Mouse (Mus musculus): Measurements from ENCODE around the gene Ddx5.
"Not testable (repeated sequence)": the region's sequence is repeated elsewhere in the genome, so short reads cannot be mapped to it uniquely, and the experiment has no call there.

Gene Ddx5

DNA sequence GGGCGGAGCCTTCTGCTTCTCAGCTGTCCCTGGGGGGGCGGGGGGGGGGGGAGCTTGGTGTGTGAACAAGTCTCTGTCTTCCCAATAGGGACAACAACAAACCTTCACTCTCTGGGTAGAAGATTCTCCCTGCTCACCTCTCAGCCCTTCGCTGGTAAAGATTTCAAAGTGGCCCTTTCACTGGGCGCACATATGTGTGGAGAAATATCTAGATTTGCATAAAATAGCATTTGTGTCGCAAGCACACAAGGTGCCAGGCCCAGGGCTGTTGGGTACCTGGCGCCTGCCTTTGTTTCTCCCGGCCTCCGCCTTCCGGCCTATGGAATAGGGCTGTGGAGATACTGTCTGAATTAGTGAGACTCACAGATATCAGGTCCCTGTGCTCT, 26.2 kb downstream of the Ddx5 start:
- DNase-seq (ENCODE audit: extremely low spot score, low read depth, low spot score) = no peak

DNA sequence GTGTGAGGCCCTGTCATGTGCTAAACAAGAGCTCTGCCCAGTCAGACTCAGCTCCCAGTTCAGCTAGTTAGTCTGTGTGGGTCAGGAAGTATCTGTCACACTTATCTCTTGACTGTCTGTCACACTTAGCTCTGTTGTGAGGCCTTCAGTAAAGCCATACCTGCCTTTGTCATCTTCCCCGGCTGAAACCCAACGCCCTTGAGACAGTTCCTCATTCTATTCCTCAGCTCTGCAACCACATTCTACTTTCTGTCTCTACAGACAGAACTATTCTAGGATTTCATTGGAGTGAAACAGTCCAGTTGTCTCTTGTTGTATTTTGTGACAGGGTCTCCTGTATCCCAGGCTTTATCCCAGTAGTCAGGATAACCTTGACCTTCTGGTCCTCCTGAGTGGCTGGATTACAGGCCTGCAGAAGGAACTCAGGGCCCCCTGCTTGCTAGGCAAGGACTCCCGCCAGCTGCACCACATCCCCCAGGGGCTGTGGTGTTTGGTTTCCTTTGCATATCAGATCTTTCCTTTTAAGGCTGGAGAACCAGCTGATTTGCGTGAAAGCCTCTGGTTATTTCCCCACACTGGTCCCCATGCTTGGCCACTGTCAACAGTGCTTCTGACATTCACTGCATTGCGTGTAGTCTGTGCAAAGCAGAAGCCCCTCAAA, 26.7 kb downstream of the Ddx5 start:
- DNase-seq (ENCODE audit: extremely low spot score, low read depth, low spot score) = no peak

DNA sequence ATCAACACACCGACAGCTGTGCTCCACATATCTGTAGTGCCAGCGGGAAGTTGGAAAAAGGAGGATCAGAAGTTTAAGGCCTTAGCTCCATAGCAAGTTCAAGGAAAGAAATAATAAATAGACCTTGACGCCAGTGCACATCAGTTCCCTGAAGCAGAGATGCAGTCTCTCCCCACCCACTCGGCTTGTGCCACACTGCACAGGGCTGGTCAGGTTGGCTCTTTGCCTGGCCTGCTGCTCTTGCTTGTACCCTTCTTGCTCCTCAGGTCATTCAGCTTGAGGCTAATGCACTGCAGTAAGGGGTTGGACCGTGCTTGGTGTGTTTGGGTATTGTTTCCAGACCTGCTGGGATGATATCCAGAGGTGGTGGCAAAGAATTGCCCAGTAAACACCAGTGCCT, 28.5 kb downstream of the Ddx5 start:
- no peak for DNase-seq (ENCODE audit: extremely low spot score, low read depth, low spot score)

DNA sequence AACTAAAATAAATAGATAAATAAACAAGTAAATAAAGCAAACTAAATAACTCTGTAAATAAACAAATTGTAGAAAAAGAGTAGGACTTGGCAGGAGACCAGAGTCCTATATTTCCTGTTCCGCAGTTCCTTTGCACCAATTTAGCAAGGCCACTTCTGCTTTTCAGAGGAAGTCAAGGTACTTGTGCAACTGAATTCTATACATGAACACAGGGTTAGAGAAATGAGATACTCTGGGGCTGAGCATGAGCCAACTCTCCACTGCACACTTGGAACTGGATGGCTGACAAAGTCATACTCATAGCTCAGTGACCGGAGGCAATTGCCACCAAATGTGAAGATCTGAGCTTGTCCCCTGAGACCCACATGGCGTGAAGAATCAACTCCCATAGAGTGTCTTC, 30.0 kb downstream of the Ddx5 start:
- no peak for DNase-seq (ENCODE audit: extremely low spot score, low read depth, low spot score)

DNA sequence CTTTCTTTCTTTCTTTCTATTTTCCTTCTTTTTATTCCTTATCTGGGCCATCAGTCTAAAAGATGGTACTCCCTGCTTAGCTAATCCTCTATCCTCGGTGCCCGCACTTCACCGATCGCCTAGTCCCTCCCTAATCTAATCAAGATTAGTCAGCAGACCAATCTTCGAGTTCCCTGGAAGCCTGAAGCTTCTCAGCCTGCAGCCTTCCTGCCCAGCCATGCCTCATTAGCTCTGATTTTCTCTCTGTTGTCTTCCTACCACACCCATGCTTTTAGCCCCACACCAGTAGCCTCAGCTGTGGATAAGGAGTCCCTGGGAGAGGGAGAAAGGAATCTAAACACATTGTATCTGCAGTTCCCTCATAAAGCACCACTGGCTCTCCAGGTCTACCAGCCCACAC, 33.4 kb downstream of the Ddx5 start:
- DNase-seq (ENCODE audit: extremely low spot score, low read depth, low spot score) = no peak

DNA sequence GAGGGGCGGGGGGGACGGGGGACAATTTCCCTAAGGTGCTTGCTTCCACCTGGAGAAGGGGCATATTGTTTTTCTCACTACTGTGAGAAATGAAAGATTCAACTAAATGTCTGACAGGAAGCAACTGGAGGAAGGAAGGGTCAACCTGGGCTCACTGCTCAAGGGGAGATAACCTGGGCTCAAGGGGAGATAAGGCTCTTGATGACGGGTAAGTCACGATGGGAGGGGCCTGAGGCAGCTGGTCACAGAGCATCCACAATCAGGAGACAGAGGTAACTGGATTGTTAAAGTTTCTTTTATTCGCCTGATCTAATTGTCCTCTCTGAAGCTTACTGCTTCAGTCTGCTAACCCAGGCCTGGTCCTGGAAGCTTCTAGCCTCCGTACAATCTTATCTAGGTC, 35.7 kb downstream of the Ddx5 start:
- DNase-seq (ENCODE audit: extremely low spot score, low read depth, low spot score) = no peak

DNA sequence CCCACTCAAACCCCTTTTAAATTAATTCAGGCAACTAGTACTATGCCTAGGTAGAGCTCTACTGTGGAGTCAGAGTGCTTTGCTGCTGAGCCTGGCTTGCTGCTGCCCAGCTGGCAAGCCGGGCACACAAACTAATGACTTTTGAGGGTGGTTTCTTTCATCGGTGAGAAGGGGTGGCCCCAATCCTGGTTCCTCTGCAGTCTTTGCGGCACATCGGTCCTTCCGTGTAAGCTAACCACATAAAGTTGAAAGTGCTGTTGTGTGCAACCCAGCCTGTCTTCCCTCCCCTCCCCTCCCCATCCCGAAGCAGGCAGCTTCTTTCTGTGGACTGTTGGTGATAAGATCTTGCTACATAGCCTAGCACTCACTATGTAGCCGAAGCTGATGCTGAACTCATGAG, 36.9 kb downstream of the Ddx5 start:
- no peak for DNase-seq (ENCODE audit: extremely low spot score, low read depth, low spot score)

DNA sequence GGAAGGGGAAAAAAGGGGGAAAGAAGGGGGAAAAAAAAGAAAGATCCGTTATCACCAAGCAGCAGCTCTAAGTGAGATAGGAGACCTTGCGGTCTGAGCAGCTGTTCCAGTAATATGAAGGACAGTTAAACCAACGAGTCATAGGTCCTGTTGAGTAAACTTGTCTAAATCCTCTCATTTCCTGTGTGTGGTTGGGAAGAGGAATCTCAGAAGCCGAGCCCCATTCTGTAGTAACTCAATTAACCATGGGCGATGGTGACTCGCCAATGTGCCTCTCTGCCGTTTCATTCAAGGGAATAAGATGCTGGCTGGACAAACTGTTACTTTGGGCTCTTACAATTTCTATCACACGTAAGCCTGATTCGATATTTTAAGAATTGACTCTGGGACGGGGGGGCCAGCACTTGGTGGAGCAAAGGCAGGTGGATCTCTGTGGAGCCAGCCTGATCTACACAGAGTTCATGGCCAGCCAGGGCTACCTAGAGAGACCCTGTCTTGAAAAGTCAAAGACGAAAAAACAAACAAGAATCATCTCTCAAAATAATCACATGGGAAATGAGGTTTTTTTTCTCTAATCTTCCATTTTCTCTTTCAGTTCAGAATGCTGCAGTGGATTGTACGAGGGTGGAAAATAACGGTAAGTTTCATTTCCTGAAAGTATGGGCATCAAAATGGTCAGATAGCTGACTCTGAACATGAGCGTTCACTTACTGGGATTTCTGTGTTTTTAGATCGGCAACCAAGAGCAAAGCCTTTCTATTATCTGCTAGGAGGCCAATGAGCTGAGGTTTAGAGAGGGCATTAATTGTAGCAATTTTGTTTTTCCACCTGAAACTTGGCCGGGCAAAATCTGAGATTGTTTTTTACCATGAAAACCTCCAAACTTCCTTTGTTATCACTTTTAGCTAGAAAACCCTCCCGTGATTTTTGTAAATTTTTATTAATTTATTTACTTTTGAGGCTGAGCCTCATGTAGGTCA, 37.7 kb downstream of the Ddx5 start, which contains the start of gene Milr1:
Gene Milr1, plus strand, starts transcription at position 188 of the 980 bp plus-strand sequence.
- DNase-seq (ENCODE audit: extremely low spot score, low read depth, low spot score) = no peak

DNA sequence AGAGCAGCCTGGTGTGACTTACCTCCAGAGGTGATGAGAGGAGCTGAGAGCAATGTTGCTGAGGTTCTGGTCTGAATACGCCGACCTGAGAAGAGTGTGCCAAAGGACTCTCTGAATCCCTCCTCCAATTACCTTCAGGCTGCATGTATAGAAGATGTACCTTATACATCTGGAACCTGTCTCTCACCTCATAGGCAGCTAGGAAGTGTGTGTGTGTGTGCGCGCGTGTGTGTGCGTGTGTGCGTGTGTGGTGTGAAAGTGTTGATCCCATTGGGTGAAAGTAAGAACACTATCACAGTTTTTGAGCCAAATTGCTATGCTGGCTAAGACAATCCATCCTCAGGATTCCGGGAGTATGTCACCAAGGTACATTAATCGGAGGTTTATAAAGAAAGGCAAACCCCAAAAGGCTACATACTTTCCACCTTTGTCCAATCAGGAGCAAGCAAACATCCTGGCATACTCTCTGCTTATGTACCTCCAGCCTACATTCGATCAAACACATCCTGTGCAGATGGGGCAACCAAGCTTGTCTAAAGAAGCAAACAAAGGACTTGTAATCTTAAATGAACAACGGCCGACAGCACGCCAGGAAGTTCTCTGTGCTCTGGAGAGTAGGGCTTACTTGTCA, 38.7 kb downstream of the Ddx5 start, which contains the start of gene Pecam1:
Gene Pecam1, minus strand, starts transcription at position 508 of the 631 bp plus-strand sequence.
- DNase-seq (ENCODE audit: extremely low spot score, low read depth, low spot score) = no peak

DNA sequence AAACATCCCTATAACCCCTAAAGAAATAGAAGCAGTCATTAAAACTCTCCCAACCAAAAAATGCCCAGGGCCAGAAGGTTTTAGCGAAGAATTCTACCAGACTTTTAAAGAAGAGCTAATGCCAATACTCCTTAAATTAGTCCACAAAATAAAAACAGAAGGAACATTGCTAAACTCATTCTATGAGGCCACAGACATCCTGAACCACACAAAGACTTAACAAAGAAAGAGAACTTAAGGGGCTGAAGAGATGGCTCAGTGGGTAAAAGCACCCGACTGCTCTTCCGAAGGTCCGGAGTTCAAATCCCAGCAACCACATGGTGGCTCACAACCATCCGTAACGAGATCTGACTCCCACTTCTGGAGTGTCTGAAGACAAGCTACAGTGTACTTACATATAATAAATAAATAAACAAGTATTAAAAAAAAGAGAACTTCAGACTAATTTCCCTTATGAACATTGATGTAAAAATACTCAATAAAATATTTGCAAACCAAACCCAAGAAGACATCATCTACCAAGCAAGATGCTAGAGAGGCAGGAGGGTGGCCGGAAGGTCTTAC, 39.3 kb downstream of the Ddx5 start:
- DNase-seq (ENCODE audit: extremely low spot score, low read depth, low spot score) = not testable (repeated sequence)

DNA sequence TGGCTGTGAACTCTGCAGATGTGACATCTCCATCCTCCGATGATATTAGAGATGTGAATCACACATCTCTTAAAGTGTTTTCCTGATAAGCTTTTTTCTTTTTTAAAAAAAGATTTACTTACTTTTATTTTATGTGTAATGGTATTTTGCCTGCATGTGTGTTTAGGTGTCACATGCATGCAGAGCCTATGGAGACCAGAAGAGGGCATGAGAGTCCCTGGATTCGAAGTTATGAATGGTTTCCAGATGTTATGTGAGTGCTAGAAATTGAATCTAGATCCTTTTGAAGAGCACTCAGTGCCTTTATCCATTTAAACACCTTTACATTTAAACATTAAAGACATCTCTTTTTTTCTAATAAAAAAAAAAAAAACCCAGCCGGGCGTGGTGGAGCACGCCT, 44.0 kb downstream of the Ddx5 start:
- no peak for DNase-seq (ENCODE audit: extremely low spot score, low read depth, low spot score)

DNA sequence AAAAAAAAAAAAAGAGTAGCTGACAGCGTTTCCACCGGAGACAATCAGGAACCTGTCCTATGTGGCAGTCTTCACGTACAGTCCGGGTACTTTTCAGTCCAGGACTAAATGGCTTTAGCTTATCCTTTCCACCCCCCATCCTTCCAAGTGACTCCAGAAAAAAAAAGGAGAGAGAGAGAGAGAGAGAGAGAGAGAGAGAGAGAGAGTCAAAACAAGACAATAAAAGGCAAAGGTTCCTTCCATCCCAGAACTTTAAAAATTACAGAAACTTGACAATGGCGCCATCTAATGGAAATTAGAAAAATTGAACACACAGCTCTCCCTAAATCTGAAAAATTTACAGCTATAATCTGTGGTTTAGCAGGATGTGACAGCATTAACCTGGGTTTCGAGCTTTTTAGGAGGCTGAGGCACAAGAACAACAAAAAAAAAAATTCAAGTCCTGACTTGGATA, 46.6 kb downstream of the Ddx5 start:
- no peak for DNase-seq (ENCODE audit: extremely low spot score, low read depth, low spot score)

DNA sequence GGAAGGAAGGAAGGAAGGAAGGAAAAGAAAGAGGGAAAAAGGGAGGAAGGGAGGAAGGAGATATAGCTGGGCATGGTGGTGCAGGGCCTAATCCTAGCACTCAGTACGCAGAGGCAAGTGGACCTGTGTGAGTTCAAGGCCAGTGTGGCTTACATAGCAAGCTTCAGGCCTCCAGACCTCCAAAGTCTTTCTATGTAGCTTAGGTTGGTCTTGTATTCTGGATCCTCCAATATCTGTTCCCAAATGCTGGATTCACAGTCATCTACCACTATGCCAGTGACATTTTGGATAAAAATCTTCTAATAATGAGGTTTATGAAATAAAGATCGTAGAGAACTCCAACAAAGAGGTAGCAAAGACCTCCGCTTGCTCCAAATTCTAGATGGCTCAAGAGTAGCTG, 47.2 kb downstream of the Ddx5 start:
- DNase-seq (ENCODE audit: extremely low spot score, low read depth, low spot score) = no peak

DNA sequence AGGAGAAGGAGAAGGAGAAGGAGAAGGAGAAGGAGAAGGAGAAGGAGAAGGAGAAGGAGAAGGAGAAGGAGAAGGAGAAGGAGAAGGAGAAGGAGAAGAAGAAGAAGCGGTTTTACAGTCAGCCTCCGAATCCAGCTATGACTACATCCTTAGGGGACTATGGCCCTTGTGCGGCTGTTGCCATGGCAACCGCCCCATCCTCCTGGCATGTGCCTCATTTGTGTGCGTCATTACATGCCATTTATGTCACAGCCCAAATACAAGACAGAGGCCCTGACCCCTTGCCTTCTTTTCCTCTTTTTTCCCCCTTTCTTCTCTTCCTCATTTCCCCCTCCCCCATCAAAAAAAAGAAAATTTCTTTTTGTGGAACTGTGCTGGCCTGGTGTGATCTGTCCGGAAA, 47.8 kb downstream of the Ddx5 start:
- no peak for DNase-seq (ENCODE audit: extremely low spot score, low read depth, low spot score)

DNA sequence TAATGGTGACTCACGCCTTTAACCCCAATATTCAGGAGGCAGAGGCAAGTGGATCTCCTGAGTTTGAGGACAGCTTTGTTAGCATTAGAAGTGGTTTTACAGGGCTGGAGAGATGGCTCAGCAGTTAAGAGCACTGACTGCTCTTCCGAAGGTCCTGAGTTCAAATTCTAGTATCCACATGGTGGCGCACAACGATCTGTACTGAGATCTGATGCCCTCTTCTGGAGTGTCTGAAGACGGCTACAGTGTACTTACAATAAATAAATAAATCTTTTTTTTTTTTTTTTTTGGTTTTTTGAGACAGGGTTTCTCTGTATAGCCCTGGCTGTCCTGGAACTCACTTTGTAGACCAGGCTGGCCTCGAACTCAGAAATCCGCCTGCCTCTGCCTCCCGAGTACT, 48.3 kb downstream of the Ddx5 start:
- DNase-seq (ENCODE audit: extremely low spot score, low read depth, low spot score) = not testable (repeated sequence)

DNA sequence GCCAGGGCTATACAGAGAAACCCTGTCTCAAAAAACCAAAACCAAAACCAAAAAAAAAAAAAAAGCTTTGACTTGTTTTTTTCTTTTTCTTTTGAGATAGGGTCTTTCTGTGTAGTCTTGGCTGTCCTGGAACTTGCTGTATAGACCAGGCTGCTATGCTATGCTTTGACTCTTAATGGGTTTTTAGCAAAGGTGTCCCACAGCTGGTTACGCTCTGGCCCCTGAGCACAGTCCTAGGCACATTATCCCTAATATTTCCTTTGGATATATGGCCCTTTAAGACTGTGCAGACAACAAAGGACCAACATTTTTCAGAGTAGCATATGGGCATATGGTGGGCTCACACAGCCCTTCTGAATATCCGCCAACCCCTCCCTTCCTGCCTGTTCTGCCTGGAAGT, 49.9 kb downstream of the Ddx5 start:
- no peak for DNase-seq (ENCODE audit: extremely low spot score, low read depth, low spot score)

DNA sequence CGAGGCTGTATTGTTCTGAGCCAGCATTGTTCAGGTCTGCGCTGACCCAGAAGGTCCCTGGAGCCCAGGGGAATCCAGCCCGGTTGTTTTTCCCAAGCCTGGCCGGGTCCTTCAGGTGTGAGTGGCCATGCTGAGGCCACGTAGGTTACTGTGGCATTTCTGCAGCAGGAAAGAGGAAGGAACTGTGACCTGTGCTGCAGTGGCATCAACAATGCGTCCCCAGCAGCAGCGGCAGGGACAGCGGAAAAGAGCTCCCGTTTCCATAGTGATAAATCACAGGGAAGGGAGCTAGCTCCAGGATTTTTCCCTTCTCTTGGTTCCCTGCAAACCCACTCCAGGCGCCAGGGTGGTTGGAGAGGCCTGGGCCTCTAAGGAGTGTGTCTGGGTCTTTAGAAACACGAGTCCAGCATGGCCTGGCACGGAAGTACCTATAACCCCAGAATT, 51.8 kb downstream of the Ddx5 start:
- DNase-seq (ENCODE audit: extremely low spot score, low read depth, low spot score) = no peak

DNA sequence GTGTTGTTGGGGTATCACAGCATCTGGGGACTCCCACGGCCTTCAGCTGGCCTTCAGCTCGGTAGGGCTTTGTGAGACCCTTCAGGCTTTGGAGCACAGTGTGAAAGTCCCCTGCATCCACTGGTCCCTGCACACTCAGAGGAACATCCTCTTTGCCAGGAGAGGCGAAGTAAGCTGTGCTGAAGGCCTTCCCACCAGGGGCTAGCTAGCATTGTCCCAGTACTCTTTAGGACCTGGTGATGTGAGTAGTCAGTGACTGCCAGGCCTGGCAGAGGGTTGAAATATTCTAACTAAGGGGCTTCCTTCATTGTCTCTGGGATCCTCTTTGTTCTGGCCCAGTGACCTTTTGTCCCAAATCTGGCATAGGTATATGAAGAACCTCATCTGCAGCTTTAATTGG, 52.4 kb downstream of the Ddx5 start:
- DNase-seq (ENCODE audit: extremely low spot score, low read depth, low spot score) = no peak

DNA sequence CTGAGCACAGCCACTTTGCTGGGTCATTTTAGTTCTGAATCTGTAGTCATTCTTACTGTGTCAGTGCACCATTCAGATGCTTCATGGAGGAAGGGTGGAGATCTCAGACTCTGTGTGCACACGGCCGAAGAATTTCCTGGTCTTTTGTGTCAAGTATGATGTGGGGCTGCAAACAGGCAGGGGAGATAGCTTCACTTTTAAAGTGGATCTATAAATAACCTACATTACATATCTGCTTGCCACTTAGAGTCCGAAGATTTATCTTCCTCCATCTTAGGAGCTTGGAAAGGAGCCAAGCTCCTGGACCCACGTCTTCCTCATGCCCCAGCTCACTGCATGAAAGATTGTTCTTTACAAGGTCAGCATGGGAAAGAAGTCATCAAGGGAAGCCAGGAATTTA, 58.3 kb downstream of the Ddx5 start:
- DNase-seq (ENCODE audit: extremely low spot score, low read depth, low spot score) = no peak

Data from hindlimb bud, embryonic 11.5 days (tissue).